Mouse (Mus musculus) cerebellum, postnatal 10 days (tissue): ENCODE data around the gene Hs3st4.

ENCODE experiments used
- DNase-seq, 2 experiments: peaks; one replicate each; pipeline ENCODE4 v3.0.0; 2021; ENCODE audit warnings: mixed read lengths in 2 of 2

Hs3st4 gene

DNA sequence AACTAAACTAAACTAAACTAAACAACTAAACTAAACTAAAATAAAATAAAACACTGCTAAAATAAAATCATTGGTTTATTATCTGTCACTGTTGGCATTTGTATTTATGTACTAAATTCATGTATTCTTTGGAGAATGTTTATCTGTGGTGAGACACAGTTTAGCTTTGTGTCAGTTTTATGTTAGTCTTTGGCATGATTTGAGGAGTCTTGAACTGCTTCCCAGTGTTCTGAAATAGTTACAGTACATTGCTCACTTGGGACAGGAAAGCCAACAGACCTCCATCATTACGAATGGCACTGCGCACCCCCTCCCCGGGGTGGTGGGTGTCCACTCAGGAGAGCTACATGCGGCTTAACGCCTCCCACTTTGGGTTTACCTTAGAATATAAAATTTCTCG, 158.6 kb downstream of the Hs3st4 start:
- no peak for DNase-seq

DNA sequence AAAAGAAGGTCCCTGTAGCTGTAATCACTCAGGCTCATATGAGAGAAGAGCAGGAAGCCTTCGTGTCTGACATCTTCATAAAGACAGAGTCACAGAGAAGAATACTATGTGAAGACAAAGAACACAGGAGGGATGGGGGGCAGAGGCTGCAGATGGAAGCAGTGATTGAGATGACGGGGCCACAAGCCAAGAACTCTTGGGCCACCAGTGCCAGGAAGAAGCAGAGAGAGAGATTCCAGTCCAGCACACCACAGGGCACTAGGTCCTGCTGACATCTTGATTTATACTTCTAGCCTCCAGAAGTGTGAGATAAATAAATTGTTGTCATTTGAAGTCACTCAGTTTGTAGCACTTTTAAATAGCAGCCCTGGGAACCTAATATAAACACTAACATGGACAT, 168.2 kb downstream of the Hs3st4 start:
- DNase-seq = peak; percentile 85 to 90

DNA sequence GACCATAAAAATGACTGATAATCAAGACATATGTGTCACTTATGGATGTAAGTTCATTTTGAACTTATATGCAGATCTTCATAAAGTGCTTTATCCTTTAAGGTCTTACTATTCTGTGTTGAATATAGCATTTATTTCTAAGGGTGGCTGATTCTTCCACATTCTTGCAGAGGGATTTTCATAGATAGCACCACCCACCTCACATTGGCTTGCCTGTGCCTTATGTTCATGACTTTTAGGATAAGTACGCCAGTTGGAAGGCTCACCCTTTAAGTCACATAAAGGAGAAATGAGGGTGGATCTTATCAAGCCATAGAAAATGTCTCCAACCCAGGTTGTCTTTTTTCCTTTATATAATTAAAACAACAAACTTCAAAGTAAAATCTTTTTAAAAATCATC, 180.6 kb downstream of the Hs3st4 start:
- DNase-seq = no peak

DNA sequence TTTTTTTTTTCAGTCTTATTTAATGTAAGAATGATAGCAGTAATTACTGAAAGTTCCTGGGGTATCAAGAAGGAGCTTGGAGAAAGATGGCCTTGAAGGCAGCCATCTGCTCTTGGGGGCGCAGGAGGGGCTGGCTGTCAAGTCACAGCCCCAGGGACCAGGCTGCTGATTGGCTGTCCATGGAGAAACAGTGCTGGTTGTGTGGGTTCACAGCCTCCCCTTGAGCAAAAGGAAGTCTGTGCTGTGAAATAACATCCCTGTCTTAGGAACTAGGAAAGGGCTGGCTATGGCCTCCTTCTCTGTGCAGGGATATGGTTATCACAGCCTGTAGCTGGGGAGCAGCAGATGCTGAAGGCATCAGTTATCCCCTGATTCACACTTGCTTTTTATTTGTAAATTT, 183.6 kb downstream of the Hs3st4 start:
- DNase-seq = peak in 1 of 2 experiments; percentile 58

DNA sequence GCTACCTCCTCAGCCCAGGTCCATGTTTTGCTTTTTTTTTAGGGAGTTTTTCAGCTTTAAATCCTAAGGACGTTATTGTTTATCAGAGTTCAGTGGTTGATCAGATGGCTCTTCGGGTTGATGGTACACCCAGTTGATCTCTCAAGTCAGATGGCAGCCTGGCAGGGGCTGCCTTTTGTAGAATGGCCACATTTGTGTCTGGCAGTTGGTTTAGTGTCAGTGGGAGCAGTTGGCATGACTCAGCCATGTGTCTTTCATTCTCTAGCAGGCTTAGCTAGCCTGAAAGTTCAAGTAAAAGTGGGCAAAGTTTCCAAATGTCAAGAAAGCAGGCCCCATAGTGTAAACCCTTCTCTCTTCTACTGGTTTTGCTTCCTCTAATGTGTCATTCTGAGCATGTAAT, 186.1 kb downstream of the Hs3st4 start:
- DNase-seq = peak; percentile 64 to 78

DNA sequence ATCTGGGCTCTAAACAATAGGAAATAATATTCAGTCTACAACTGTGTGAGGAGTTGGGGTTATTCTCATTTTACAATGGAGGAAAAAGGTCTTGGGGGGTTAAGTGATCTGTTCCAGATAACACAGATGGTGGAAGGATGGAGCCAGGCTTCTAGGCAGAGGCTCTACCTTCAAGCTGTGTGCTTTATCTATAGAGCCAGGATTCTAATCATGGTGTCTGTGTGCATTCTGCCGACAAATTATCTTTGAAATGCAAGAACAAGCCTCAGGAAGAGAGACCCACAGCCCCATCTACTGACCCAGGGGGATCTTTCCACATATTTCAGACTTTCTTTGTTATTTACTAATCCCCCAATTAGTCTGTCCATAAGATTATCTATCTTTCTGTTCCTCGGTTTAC, 187.3 kb downstream of the Hs3st4 start:
- peak; percentile 83 to 84 for DNase-seq

DNA sequence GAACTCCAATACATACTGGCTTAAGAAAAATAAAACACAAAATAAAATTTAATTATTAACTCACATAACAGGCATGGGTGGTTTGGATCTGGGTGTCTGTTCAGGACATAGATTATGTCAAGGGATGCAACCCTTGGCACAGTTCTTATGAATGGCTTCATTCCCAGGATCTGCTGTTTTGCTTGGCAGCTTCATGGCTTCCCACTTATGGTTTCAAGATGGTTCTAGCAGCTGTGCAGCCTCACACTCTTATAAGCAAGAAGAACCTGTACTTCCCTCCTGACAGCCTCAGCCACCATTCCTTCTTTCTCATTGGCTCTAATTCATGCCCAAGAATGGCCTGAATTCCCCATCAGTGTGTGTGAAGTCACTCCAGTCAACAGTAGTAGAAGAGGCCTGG, 189.3 kb downstream of the Hs3st4 start:
- peak; percentile 78 to 80 for DNase-seq

DNA sequence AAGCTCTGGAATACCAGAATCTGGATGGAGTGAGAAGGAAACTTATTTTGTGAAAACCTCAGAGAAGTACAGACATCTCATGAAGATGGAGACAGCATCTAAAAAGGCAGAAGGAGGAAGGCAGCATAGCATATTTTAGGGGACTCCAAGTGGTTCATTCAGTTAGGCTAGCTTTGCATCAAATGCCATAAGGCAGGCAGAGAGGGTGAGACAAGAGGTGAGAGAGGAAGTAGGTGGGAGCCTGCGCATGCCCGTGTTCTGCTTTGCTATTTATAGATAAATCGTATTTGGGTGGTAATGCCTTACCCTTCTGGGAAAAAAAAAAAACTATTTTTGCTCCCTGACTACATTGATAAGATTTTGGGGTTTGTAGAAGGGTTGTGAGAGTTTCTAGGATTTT, 198.3 kb downstream of the Hs3st4 start:
- no peak for DNase-seq

DNA sequence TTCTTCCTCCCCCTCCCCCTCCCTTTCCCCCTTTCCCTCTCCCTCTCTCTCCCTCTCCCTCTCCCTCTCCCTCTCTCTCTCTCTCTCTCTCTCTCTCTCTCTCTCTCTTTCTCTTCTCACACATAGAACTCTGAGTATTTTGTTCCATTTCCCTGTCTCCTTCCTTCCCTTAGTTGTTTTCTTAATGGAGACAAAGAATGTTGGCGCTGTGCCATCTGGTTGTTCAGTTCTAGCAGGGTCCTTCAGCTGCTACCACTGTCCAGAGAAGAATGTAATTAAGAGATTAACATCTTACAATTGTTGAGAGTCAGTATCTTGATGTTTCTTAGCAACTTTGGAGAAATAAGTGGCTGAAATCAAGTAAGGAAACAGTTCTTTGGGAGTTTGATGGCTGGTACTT, 202.0 kb downstream of the Hs3st4 start:
- DNase-seq = peak in 1 of 2 experiments; percentile 20

DNA sequence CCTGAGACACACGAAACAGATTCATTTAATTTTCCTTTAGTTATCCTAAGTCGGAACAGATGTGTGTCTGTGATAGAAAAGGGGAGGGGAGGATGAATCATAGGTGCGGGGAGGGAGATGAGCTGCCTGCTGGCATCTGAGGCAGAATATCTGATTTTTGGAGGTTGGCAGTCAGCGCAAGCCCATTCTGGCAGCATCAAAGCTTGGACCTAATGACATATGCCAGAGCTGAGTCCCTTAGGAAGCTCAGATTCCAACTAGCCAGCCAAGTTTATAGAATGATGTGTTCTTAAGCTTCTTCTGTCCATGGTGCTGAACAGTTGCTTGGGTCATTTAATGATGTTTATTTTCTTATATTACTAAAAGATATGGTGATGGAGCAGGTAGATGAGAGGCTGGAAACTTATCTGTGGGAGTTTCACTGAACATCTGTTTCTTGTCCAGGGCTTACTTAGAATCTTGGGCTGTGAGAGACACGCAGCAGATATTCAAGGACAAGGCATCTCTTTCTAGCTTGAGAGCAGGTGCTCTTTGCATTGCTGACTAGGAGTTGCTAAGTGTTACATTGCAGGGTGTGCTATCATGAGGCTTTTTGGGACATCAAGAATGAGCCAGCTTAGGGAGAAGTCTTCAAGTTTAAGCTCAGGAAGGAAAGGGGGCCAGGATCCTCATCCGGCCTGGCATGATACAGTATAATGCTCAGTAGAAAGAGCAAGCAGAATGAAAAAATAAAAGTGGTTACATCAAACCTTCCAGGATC, 216.3 kb downstream of the Hs3st4 start:
- peak; percentile 56 to 70 for DNase-seq

DNA sequence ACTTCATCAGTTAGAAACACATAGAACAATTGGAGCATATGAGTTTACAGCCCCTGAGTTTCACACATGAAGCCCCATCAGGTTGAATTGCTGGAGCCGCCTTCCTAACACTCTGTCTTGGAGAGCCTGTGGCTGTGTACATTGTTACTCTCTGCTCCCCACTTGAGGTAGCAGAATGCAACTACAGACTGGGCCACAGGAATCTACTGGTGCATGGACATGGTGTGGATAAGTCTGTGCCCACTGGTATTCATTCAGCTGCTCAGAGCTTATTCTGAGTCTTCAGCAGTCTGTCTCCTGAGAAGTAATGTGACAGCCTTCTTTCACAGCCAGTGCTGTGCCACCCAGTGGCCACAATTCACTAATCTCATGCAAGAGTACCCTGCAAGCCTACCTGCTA, 234.3 kb downstream of the Hs3st4 start:
- peak; percentile 51 for DNase-seq

DNA sequence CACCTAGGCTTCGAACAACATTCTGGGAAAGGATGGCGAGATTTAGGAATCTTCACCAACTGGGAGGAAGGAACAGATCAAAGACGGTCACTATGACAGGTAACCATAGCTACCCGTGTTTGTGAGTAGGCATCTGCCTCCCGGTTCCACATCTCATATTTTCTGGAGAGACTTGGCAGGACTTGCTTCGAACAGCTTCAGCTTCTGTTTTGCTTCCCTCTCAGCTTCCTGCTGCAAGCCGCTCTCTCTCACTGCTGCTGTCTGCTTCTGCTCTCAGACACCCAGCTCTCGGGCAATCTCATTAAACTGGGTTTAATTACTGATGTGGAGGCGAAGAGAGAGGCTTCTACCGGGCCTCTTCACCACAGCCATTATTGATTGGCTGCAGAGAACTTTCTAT, 237.9 kb downstream of the Hs3st4 start:
- DNase-seq = peak; percentile 9 to 24

DNA sequence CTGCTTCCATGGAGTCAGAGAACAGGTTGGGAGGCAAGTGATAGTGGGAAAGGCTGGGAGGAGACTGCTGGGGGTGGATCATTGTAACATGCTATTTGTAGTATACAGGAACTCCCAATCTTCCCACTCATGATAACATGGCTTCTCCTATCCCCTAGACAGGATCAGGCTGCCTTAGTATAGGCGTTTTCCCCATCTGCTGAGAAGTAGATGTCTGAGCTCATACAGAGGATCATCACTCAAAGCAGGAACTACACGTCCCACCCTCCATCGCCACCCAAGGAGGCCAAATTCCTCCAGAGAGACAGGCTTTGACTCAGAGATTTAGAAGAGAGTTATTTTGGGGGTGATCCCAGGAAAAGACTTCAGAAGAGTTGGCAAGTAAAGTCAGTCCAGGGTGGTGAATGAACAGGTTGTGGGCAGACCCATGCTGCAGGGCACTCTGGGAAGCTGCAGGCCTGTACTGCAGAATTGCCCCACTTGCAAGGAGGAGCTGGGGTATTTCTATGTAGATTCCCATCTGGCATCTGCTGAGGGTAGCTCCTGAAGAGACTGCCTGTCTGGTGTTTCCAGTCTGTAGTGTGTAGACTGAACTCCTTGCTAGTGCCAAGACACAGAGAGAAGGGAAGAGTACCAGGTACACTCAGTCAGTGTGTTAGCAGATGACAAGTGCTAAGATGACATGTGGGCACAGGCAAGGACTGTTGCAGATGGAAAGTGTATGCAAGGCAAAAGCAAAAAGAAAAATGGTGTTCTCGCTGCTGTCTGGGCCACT, 255.4 kb downstream of the Hs3st4 start:
- no peak for DNase-seq

DNA sequence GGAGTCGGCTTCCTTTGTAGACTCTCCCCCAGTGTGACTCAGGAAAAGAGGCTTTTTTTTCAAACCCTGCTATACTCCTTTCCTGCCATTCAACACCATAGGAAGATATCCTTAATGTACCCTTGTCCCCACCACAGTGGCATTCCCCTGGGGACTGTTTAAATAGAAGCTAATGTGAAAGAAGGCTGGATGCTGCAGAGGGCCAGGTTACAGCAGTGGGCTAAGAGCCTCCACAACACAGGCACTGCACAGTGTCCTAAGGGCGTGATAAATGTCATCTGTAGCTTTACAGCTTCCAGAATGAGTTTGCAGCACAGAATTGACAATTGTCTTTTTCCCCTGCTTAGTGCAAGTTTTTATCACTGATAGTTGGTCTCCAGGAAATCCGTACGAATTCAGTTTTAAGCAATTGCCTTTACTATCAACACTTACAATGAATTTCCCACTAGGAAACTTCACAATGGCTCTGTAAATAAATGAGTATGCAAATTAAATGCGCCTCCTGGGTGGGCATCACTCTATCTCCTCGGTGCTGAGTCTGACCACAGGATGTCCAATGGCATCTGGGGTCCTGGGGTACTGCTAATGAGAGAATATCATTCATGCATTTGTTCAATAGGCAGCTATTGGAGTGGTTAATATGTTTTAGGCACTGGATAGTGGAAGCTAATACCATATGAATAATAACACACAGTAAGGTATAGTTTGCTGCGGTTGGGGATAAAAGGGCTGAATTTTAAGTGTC, 257.4 kb downstream of the Hs3st4 start:
- no peak for DNase-seq

DNA sequence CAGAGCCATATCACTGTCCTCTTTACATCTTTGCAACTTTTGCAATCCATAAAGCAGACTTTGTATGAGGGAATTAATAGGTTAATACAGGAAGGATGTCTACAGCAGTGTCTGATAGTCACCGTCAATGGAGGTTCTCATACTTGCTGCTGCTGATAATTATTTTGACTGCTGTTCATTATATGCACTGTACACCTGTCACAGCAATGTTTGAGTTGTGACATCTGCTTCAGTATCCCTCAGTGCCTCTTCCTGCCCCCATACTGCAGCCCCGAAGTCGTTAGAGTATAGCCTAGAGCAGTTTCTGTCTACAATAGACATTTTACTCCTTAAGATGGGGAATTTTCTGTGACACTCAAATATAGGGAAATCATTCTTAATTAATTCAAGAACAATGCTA, 267.2 kb downstream of the Hs3st4 start:
- no peak for DNase-seq

DNA sequence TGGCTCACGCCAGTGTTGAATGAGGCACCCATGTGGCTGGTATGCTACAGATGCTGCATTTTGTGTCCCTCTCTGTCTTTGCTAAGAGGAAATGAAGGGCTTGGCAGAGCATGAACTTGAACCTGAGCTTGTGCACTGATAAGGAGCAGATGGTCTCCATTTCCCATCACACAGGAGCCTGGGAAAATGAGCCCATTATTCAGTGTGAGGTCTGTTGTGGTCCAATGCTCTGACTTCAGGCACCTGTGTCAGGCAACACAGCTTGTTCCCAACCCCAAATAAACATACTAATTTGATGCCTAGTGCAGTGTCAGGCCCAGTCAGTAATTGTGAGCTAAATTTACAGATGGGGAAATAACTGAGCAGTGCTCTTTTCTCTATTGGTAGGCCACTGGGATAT, 267.9 kb downstream of the Hs3st4 start:
- peak; percentile 17 to 42 for DNase-seq

DNA sequence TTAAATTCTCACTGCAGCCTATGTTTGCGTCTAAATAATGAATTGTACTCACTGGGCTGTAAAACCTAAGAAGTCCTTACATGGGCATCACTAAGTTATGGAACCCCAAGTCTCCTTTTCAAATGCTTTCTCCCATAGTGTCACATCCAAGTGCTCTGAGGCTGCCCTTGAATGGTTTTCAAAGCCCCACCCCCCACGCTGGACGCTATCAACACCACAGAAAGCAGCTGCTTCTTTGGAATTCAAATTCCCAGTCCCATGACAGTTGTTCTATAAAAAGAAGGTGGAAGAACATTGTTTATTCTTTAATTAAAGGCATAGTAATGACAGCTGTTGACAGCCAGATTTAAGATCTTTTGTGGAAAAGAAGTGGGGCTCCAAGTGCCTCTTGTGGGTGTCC, 275.8 kb downstream of the Hs3st4 start:
- DNase-seq = no peak

DNA sequence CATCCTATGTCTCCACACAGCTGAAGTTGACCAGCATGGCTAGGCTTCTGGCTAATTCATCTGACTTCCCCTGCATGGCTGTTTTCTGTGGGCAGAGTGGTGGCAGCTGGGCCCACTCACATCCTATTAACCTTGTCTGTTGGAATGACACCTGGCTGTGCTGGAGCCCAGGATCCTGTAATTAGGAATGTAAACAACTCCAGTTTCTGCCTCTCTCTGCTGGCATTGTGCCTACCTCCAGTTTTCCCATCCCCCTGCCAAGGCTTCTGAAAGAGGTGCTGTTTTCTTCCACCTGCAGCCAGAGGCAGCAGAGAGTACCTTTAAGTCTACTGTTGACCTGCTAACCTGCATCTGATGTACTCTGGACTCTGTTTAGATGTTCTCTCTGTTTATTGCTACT, 288.1 kb downstream of the Hs3st4 start:
- peak; percentile 78 to 80 for DNase-seq

DNA sequence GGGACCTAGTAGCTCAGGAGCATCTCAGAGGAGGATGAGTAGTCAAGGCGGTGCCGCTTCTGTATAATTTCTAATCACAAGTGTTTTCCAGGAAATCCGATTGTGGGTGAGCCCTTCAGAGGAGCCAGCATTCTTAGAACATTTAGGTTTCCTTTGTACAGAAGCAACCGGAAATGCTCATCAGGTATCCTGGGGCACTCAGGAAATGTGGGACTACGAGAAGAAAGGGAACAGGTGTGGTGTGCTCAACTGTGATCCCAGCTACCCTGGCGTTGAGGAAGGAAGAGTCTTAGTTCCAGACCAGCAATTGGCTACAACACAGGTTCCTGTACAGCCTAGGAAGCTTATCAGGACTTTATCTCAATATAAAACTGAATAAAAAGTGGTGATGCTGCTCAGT, 307.2 kb downstream of the Hs3st4 start:
- DNase-seq = no peak

DNA sequence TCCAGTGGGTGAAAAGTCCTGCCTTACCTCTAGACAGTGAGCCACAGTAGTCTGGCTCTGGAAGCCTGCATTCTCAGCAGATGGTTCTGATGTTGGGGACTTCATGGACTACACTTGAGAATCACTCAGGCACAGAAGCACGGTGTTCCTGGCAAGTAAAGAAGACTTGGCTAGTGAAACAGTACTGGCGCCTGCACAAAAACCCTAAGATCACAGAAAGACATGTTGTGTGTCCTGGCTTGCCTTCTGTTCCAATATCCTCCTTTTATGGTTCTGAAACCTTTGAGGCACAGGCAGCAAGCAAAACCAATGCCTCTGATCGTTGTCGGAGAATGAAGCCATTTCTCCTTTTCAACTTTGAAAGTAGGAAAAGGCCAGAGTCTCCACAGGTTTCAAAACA, 336.8 kb downstream of the Hs3st4 start:
- peak; percentile 78 to 88 for DNase-seq

DNA sequence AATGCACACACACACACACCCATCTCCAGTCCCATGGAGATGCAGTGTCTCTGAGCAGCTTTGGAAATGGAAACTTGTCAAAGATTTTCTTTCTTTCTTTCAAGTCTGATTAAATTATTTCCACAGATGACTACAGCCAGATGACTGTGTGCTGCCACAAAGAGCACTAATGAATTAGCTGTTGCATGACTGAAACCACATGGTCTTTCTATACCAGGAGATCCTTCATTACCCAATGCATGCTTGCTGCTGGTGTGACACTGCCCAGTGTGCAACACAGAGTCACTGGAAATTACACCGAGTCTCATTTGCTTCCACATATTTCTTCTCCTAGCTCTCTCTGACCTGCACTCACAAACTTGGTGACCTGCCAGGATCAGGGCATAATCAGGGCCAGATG, 353.0 kb downstream of the Hs3st4 start:
- DNase-seq = peak; percentile 22 to 49

DNA sequence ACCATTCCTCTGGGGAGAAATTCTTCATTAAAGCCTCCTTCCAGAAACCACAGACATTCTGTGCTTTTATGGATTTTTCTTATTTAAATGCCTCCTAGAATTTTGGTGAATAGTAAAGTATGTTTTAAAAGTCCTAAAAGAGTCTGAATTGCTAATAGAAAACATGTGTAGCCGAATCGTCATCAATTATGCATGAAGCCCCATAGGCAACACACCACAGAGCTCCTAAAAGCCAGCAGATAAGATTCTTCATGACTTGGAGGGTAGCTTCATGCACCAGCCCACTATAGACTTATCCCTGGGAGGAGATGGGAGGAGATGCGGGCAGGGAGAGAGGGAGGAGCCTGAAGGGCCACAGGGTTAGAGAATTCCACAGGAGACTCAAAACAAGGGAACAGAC, 358.8 kb downstream of the Hs3st4 start:
- DNase-seq = no peak

DNA sequence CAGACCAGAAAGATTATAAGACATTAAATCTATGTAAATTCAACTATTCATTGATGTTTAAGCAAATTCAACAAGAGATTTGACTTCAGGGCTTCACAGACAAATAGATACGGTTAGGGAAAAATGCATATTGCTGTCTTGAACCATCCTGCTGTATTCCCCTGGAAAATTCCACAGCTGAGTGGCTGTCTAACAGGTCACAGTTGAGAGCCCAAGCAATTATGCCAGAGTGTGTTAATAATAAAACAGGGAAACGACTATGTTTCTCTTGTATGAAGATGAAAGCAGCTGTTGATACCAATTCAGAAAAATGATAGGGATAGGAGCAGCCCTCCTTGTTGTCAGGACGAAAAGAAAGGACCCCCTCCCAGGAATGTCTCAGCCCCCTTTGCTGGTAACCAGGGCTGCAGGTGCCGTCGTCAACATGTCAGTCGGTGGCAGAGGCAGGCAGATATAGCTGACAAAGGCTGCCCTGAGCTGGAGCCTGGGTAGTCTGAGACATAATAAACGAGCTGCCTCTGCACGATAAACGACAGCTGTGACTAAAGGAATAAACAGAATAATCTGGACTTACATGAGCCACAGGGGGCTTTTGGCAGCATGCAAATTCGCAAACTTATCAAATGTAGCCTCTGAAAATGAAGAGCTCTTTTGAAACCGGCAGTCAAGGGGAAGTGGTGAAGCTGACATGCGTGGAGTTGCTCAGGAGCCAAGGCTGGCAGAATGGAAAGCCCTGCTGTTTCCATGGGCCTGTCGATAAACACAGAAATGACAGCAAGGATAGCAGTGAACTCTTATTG, 364.7 kb downstream of the Hs3st4 start:
- DNase-seq = peak; percentile 71 to 73
